Mouse (Mus musculus) heart, embryonic 13.5 days (tissue): ENCODE data around the gene Nbeal2. TPM values are rescaled to one million over a fixed set of nuclear protein-coding genes. Genes with fewer than 3 reads are reported as not detected.

Experiments used
- microRNA-seq: library from miRNA; unstranded; fragments of <30 nt; microRNA quantifications from one replicate; pipeline ENCODE4, GENCODE M21; 2016
- polyA plus RNA-seq: library from polyadenylated mRNA; unstranded; fragments of >200 nt; fragmentation: Nextera tagmentation; extraction: Ambion mirVana; gene quantifications from 2 replicates; pipeline ENCODE4 v1.2.1, GENCODE M21; 2015

Gene Nbeal2
- polyA plus RNA-seq, 1 experiment from 2014 or later, result 1.8 TPM

Small RNA genes within 50 kb of the gene (microRNA-seq; reads per million reads assigned to microRNA genes)
- not detected for gene Mir8107

Other genes starting within 250 kb of the Nbeal2 start
- 13.1 and 15.4 TPM in 2 replicates for gene Ptpn23, start 245.9 kb downstream of the Nbeal2 start, polyA plus RNA-seq
- 1.8 and 2.9 TPM in 2 replicates for gene Ngp, start 234.4 kb downstream of the Nbeal2 start, polyA plus RNA-seq
- 6.9 and 8.4 TPM in 2 replicates for gene Klhl18, start 177.5 kb downstream of the Nbeal2 start, polyA plus RNA-seq
- gene Kif9, start 177.2 kb downstream of the Nbeal2 start, polyA plus RNA-seq, result 0.38 and 0.51 TPM in 2 replicates
- 19.1 and 20.7 TPM in 2 replicates for gene Setd2, start 121.6 kb downstream of the Nbeal2 start, polyA plus RNA-seq
- gene Nradd, start 29.7 kb downstream of the Nbeal2 start, polyA plus RNA-seq, result 23.4 and 25.6 TPM in 2 replicates
- gene Ccdc12, start 2.3 kb upstream of the Nbeal2 start, polyA plus RNA-seq, result 119 and 136 TPM in 2 replicates
- 3,771 and 4,285 TPM in 2 replicates for gene Myl3, start 87.7 kb upstream of the Nbeal2 start, polyA plus RNA-seq
- 31.2 and 33.3 TPM in 2 replicates for gene Pth1r, start 93.0 kb upstream of the Nbeal2 start, polyA plus RNA-seq
- gene Prss42, start 144.0 kb upstream of the Nbeal2 start, polyA plus RNA-seq, result 0.11 TPM in 1 of 2 replicates, not detected in the other
- not detected in 2 replicates for gene Prss44, start 159.8 kb upstream of the Nbeal2 start, polyA plus RNA-seq
- gene Prss43, start 172.5 kb upstream of the Nbeal2 start, polyA plus RNA-seq, result not detected in 2 replicates
- gene Prss45, start 180.4 kb upstream of the Nbeal2 start, polyA plus RNA-seq, result not detected in 2 replicates
- not detected in 2 replicates for gene Prss46, start 190.3 kb upstream of the Nbeal2 start, polyA plus RNA-seq
- gene Prss50, start 203.8 kb upstream of the Nbeal2 start, polyA plus RNA-seq, result 0.13 and 0.56 TPM in 2 replicates
- gene Als2cl, start 225.7 kb upstream of the Nbeal2 start, polyA plus RNA-seq, result 0.88 and 0.97 TPM in 2 replicates
- 0.16 and 0.20 TPM in 2 replicates for gene Tmie, start 226.0 kb upstream of the Nbeal2 start, polyA plus RNA-seq